Mouse (Mus musculus): ENCODE measurements around the gene Pold4.

GRCm38 (mm10) chr19:4244775-4245174, 13.1 kb downstream of the Pold4 start:
- TF ChIP-seq POLR2A (IDR thresholded peaks at IDR 0.05; ENCODE audit: extremely low read depth, insufficient read depth, low read length) (no peak), CTCF (IDR thresholded peaks at IDR 0.05; ENCODE audit: low read depth, low read length) (no peak)

Data from liver, adult 2 months (tissue).